Mouse (Mus musculus): ENCODE results near the gene Mycn.

- TF ChIP-seq CTCF (conservative IDR thresholded peaks at IDR 0.05; ENCODE audit: insufficient read depth, insufficient read length, low read depth, low read length) (no peak), POLR2A (IDR thresholded peaks at IDR 0.05; ENCODE audit: low read depth, low read length) (no peak)
These were observed 45.7 kb upstream of the Mycn start for GRCm38 (mm10) chr12:12987376-12987775.
